Mouse (Mus musculus) spleen, adult 2 months (tissue): ENCODE measurements at regions not wholly inside any gene's neighbourhood (a gene's known extent, or its start where the extent isn't known, plus 50 kb on each side); places are given as distances from the start of the nearest gene placed in this dataset.

Source experiments
- DNase-seq, 2 experiments: peaks; one replicate each; pipeline versions ENCODE4 v3.0.0 to v3.0.0-alpha.2; 2012 to 2021; ENCODE audit warnings: low spot score in 2 of 2, low read depth in 1 of 2
- H3K27ac ChIP-seq: fragments of 200-500 bp; 2 replicates; pipeline ENCODE4 v1.5.1; 2012; ENCODE audit warnings: low read length, inconsistent platforms; ENCODE audit not compliant: insufficient read depth
- H3K27me3 ChIP-seq: fragments of 200-500 bp; 2 replicates; pipeline ENCODE4 v1.6.1; 2012; ENCODE audit warnings: mild to moderate bottlenecking, moderate library complexity, low read length, inconsistent platforms; ENCODE audit not compliant: control insufficient read depth, insufficient read depth
- H3K36me3 ChIP-seq: fragments of 200-500 bp; 2 replicates; pipeline ENCODE4 v1.6.1; 2012; ENCODE audit warnings: mild to moderate bottlenecking, low read length, inconsistent platforms; ENCODE audit not compliant: control insufficient read depth, insufficient read depth
- H3K4me1 ChIP-seq: fragments of 200-500 bp; 2 replicates; pipeline ENCODE4 v1.6.1; 2011; ENCODE audit warnings: inconsistent platforms; ENCODE audit not compliant: control insufficient read depth, insufficient read depth, insufficient read length
- H3K4me3 ChIP-seq: fragments of 200-500 bp; 2 replicates; pipeline ENCODE4 v1.5.1; 2011; ENCODE audit warnings: mild to moderate bottlenecking, inconsistent platforms; ENCODE audit not compliant: insufficient read depth, insufficient read length; ENCODE audit errors: extremely low read depth
- CTCF ChIP-seq: fragments of 200-500 bp; IDR thresholded peaks from 2 replicates; pipeline ENCODE4 v1.5.1; 2011; ENCODE audit warnings: mild to moderate bottlenecking, inconsistent platforms; ENCODE audit not compliant: insufficient read depth, insufficient read length, insufficient replicate concordance; ENCODE audit errors: extremely low read depth
- POLR2A ChIP-seq: fragments of 200-500 bp; IDR thresholded peaks from 2 replicates; pipeline ENCODE4 v1.6.1; 2011; ENCODE audit warnings: low read depth, low read length, inconsistent platforms
- WGBS: fragments of 180-500 bp; shearing (Covaris S2); methylation state at CpG from one replicate; pipeline ENCODE4 v1.1.7; 2018; 5-methylcytosine and 5-hydroxymethylcytosine counted together

DNA sequence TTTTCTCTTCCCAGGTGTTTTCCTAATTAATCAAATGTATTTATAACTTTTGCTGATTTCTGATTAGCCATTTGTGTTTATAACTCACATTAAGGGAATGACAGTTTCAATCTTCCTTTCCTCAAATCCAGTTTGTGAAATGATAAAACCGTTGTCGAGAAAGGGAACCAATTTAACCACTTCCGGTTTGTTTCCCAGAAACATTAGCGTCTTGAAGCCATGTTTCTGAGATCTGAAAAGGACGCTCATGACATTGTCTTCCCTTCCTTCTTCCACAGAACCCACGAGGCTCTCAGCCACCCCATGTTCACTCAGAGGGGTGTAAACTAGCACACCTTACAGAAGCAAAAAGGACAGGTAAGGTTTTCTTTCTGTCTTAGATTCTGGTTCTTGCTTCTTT lies 76.0 kb upstream of the Bmp2k start:
- no peak for DNase-seq
- no peaks in the 10 kb centered on the region for H3K36me3 ChIP-seq
- TF ChIP-seq POLR2A (no peak), CTCF (no peak)
- peaks cover 33% of the 10 kb centered on the region for H3K4me1 ChIP-seq
- H3K27me3 ChIP-seq = no peaks in the 10 kb centered on the region
- 8% methylated on average over 6 of the region's 6 CpGs for WGBS
- H3K27ac ChIP-seq = peak overlapping the region; percentile 69; the same call in 1 of the 2 replicates
- H3K4me3 ChIP-seq = no peak overlapping the region

DNA sequence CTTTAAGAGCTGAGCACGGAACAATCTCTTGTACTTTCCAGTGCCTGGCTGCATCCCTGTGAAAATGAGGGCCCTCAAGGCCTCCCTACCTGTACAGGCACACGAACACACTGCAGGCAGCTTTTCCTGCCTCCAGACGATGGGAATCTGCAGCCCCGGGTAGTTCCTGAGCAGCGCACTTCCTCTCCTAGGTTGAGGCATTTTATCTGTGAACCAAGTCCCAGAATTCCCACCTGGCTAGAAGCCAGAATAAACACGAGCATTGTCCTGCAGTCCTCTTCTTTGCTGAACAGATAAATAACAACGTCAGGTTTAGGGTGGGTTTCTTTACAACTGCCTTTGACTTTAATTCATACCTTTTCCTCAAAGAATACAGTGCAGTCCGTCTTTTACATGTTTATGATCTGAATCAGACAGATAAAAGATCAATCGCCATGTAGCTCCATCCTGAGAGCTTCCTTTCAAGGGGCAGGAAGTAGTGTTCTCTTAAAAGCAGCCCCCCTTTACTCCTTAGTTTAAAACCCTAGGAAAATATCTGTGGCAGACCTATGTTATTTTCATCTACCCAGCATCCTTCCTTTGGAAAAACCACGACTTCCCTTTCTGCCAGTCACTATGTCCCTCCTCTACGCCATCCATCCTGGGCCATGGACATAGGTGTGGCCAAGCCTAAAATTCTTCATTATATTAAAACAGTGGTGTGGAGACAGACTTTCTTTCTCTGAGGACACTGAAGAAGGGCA lies 75.3 kb upstream of the Bmp2k start:
- H3K4me1 ChIP-seq = peaks cover 33% of the 10 kb centered on the region
- no peak overlapping the region for H3K4me3 ChIP-seq
- WGBS = 47% methylated on average over 11 of the region's 11 CpGs
- H3K27ac ChIP-seq = peak overlapping the region; percentile 69
- DNase-seq = no peak
- H3K36me3 ChIP-seq = no peaks in the 10 kb centered on the region
- no peaks in the 10 kb centered on the region for H3K27me3 ChIP-seq
- TF ChIP-seq CTCF = no peak
- no peak for TF ChIP-seq POLR2A

DNA sequence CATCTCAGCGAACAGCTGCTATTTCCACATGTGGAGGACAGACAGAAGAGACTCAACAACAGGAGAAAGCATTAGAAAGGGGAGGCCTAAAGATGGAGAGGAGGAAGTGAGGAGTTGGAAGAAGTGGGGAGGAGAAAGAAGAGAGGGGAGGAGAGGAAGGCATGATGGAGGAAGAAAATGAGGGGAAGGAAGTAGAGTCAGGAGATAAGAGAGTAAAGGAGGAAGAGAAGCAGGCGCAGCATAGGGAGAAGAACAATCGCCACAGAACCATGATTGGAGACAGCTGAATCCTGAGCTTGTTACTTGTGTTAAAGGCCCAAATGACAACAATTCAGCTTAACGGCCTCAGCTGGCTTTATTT lies 74.8 kb upstream of the Bmp2k start:
- Histone ChIP-seq H3K4me3 (no peak overlapping the region), H3K27ac (peak overlapping the region; percentile 20; the same call in 1 of the 2 replicates), H3K27me3 (no peaks in the 10 kb centered on the region), H3K4me1 (peaks cover 32% of the 10 kb centered on the region), H3K36me3 (no peaks in the 10 kb centered on the region)
- no peak for DNase-seq
- no peak for TF ChIP-seq POLR2A
- TF ChIP-seq CTCF = no peak
- 58% methylated on average over 4 of the region's 4 CpGs for WGBS

DNA sequence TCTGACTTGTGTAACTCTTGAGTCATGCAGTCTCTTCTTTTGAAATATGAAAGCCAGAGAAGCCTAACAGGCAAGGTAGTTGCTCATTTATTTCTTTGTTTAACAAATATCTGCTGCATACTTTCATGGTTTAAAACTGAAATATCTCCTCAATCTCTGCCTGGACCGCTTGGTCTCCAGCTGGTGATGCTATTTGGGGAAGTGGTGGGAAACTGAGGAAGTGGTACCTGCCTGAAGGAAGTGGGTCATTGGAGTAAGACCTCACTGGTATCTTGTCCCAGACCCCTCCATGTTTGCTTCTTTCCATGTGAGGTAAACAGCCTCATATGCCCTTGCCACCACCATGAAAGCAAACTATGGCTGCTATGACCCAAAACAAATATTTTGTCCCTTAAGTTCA lies 74.0 kb upstream of the Bmp2k start:
- no peak for DNase-seq
- Histone ChIP-seq H3K27ac (no peak overlapping the region; the same call in 1 of the 2 replicates), H3K36me3 (no peaks in the 10 kb centered on the region), H3K4me3 (no peak overlapping the region), H3K27me3 (no peaks in the 10 kb centered on the region), H3K4me1 (peaks cover 27% of the 10 kb centered on the region)
- TF ChIP-seq POLR2A (no peak), CTCF (no peak)
- 52% methylated on average over 1 of the region's 1 CpGs for WGBS

DNA sequence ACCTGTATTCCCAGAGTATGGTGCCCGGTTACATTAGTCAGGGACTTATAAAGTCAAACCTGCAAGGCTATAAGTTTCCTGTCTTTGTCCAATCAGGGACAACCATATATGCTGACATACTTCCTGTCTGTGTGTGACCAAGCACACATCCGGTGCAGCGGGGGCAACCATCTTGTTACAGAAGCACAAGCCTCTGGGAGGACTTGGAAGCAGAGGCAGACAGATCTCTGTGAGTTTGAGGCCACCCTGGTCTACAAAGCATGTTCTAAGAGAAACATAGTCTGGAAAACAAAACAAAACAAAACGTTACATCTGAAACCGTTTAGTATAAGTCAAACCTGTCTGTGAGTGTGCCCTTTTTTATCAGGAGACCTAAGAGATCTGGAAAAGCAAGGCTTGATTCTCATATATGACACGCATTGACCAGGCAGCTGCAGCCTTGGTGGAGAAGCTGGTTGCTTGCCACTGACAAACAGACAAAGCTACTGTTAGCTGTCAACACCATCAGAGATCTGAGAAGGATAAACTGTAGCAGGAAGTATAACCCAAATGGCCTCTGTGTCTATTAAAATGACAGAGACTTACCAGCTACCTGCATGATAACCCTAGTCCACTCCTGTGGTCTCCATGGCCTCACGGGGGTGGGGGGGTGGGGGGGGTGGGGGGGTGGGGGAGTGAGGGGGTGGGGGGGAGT lies 72.6 kb upstream of the Bmp2k start:
- no peak for DNase-seq
- Histone ChIP-seq H3K4me3 (no peak overlapping the region), H3K4me1 (peaks cover 23% of the 10 kb centered on the region), H3K27me3 (no peaks in the 10 kb centered on the region), H3K36me3 (no peaks in the 10 kb centered on the region), H3K27ac (no peak overlapping the region)
- WGBS = 63% methylated on average over 7 of the region's 7 CpGs
- TF ChIP-seq POLR2A (no peak), CTCF (no peak)

DNA sequence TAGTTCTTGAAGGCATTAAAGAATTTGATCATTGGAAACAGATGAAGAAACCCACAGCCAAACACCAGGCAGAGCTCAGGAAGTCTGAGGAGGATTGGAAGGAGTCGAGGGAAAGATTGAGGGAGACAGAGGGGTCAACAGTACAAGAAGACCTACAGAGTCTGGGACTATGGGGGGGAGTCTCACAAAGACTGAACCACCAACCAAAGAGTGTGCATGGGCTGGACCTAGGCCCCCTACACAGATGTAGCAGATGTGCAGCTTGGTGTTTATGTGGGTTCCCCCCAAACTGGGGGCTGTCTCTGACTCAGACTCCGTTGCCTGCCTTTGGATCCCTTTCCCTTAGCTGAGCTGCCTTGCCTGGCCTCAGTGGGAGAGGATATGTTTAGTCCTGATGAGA lies 71.5 kb upstream of the Bmp2k start:
- H3K36me3 ChIP-seq = no peaks in the 10 kb centered on the region
- TF ChIP-seq POLR2A (no peak), CTCF (no peak)
- no peak overlapping the region for H3K27ac ChIP-seq
- no peaks in the 10 kb centered on the region for H3K27me3 ChIP-seq
- no peak for DNase-seq
- no peak overlapping the region for H3K4me3 ChIP-seq
- peaks cover 23% of the 10 kb centered on the region for H3K4me1 ChIP-seq
- WGBS = 95% methylated on average over 2 of the region's 2 CpGs

DNA sequence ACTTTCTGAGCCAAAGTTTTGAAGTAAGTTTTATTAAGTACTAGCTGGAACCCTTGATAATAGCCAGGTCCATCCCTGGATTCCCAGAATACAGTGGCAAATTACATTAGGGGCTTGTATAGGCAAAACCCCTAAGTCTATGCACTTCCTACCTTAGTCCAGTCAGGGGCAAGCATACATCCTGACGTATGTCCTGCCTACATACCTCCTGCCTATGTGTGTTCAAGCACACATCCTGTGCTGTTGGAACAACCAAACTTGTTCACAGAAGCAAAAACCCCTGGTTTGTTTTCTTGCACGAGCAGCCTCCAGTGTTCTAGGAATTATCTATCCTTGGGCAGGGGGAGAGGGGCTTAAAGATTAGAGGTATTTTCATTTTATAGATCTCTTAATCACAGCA lies 66.4 kb upstream of the Bmp2k start:
- no peaks in the 10 kb centered on the region for H3K36me3 ChIP-seq
- DNase-seq = peak in 1 of 2 experiments; percentile 22
- peaks cover under 1% of the 10 kb centered on the region; the same call in 1 of the 2 replicates for H3K4me1 ChIP-seq
- WGBS = 35% methylated on average over 2 of the region's 2 CpGs
- TF ChIP-seq POLR2A (no peak), CTCF (no peak)
- no peak overlapping the region; the same call in 1 of the 2 replicates for H3K27ac ChIP-seq
- no peak overlapping the region for H3K4me3 ChIP-seq
- H3K27me3 ChIP-seq = no peaks in the 10 kb centered on the region
